Mouse (Mus musculus) heart, adult 2 months (tissue): ENCODE data around the gene Sept3.

Source experiments
- CTCF ChIP-seq: fragments of 200-600 bp; IDR thresholded peaks from 2 replicates; pipeline ENCODE4 v1.8.1; 2022; ENCODE audit warnings: antibody characterized with exemption, mild to moderate bottlenecking, moderate library complexity
- EP300 ChIP-seq: fragments of 200-500 bp; IDR thresholded peaks from 2 replicates; pipeline ENCODE4 v1.6.1; 2011; ENCODE audit warnings: low read depth, low read length, control low read depth; ENCODE audit not compliant: insufficient read depth

GRCm38 (mm10) chr15:82280638-82281037 is 5.9 kb downstream of the Sept3 start:
- TF ChIP-seq EP300 (no peak), CTCF (no peak)
